Mouse (Mus musculus): ENCODE data around the gene Fabp6.

Gene Fabp6

DNA sequence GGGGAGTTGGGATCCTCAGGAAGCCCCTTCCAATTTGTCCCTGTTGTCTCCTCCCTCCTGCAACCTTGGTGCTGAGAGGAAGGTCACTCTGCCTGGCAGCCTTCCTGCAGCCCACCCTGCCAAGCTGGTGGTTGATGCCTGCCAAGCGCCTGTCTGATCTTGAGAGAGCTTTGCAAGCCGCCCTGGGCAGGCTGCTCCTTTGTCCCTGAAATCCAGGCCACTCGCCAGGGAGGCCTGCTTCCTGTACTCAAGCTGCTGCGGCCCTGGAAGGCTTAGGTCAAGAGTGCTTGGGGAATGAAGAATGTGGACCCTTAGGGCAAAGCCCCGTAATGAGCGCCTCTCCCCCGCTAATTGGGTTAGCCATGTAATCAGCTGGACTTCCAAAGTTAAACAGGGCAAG lies 53.2 kb downstream of the Fabp6 start:
- DNase-seq (ENCODE audit: low read depth, low spot score): no peak

DNA sequence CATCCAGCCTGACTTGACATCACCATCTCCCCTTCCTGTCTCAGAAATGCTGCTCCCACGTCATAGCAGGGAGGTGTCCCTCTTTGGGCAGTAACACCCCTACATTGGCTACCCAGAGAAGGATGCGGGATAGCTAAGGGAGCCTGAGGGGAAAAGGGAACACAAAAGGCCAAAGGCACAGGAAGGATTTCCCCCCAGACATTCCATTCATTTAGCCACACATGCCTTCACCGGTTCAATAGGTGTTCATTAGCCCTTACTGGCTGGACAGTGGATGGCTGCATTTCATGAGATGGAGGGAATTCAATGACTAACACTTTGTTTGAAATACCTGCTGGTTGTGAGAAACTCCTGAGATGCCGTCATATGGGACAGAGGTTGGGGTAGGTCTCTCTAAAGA lies 54.7 kb downstream of the Fabp6 start:
- DNase-seq (ENCODE audit: low read depth, low spot score): no peak
